Mouse (Mus musculus) limb, embryonic 14.5 days (tissue): ENCODE data around the gene Atrnl1. TPM values are rescaled to one million over a fixed set of nuclear protein-coding genes. Genes with fewer than 3 reads are reported as not detected.

Experiments
- ATAC-seq: fragments of 200-750 bp; cut with Nextera tagmentation; 2 replicates; pipeline ENCODE4 v1.8.0; 2017; ENCODE audit warnings: low read depth, moderate number of reproducible peaks, moderate TSS enrichment; ENCODE audit not compliant: low FRiP score
- DNase-seq: peaks from one replicate; pipeline ENCODE4 v3.0.0-alpha.2; 2015; ENCODE audit warnings: low spot score
- H3K27ac ChIP-seq: fragments of 300-500 bp; sonication (generic); replicated peaks from 2 replicates; pipeline ENCODE4 v1.5.1; 2014; ENCODE audit warnings: low read depth, mild to moderate bottlenecking, low read length, moderate library complexity, mixed read lengths
- H3K27me3 ChIP-seq: fragments of 300-500 bp; sonication (generic); 2 replicates; pipeline ENCODE4 v1.6.1; 2014; ENCODE audit warnings: low read length, mixed read lengths; ENCODE audit not compliant: control insufficient read depth, insufficient read depth
- H3K36me3 ChIP-seq: fragments of 300-500 bp; sonication (generic); 2 replicates; pipeline ENCODE4 v1.6.1; 2014; ENCODE audit warnings: mild to moderate bottlenecking, low read length, moderate library complexity, mixed read lengths; ENCODE audit not compliant: control insufficient read depth, insufficient read depth
- H3K4me1 ChIP-seq: fragments of 300-500 bp; sonication (generic); 2 replicates; pipeline ENCODE4 v1.6.1; 2014; ENCODE audit warnings: antibody characterized with exemption, low read length, mixed read lengths; ENCODE audit not compliant: control insufficient read depth, insufficient read depth
- H3K4me2 ChIP-seq: fragments of 300-500 bp; sonication (generic); replicated peaks from 2 replicates; pipeline ENCODE4 v1.6.1; 2014; ENCODE audit warnings: low read depth, mild to moderate bottlenecking, low read length, moderate library complexity; ENCODE audit not compliant: severe bottlenecking
- H3K4me3 ChIP-seq: fragments of 300-500 bp; sonication (generic); replicated peaks from 2 replicates; pipeline ENCODE4 v1.5.1; 2014; ENCODE audit warnings: low read length
- H3K9ac ChIP-seq: fragments of 300-500 bp; sonication (generic); 2 replicates; pipeline ENCODE4 v1.6.1; 2014; ENCODE audit warnings: mild to moderate bottlenecking, low read depth, low read length, moderate library complexity; ENCODE audit not compliant: severe bottlenecking
- H3K9me3 ChIP-seq: fragments of 300-500 bp; sonication (generic); 2 replicates; pipeline ENCODE4 v1.6.1; 2016; ENCODE audit warnings: low read length; ENCODE audit not compliant: control insufficient read depth
- POLR2A ChIP-seq: fragments of 200-500 bp; IDR thresholded peaks from 2 replicates; pipeline ENCODE4 v1.8.0; 2012; ENCODE audit warnings: inconsistent platforms, mild to moderate bottlenecking, moderate library complexity, borderline replicate concordance; ENCODE audit not compliant: insufficient read depth, insufficient read length; ENCODE audit errors: extremely low read depth
- WGBS: fragments of 180-500 bp; shearing (Covaris S2); extraction: QIAGEN DNeasy Blood & Tissue Kit; methylation state at CpG from one replicate; pipeline ENCODE4 v1.1.7; 2014; 5-methylcytosine and 5-hydroxymethylcytosine counted together
- polyA plus RNA-seq, 2 experiments: library from polyadenylated mRNA; depleted of rRNA in 1 of 2; stranded (reverse) in 1 of 2; unstranded in 1 of 2; fragments of >200 nt; fragmentation: Nextera tagmentation in 1 of 2; extraction: Ambion mirVana in 1 of 2; gene quantifications; 2 replicates each; pipeline versions ENCODE4 v1.2.1 to v1.2.3; 2012 to 2014

Atrnl1 gene
- polyA plus RNA-seq, 2 experiments, result 7.7 to 19.9 TPM

- 88% methylated on average over 6 of the region's 6 CpGs for WGBS
- TF ChIP-seq POLR2A, result no peak
- Histone ChIP-seq H3K4me3 (no peak overlapping the region), H3K9me3 (no peaks in the 10 kb centered on the region), H3K27ac (no peak overlapping the region), H3K4me1 (no peaks in the 10 kb centered on the region), H3K27me3 (no peaks in the 10 kb centered on the region), H3K9ac (no peak overlapping the region), H3K36me3 (no peaks in the 10 kb centered on the region), H3K4me2 (no peak overlapping the region)
- DNase-seq, result no peak
- no peak for ATAC-seq
Observed at GRCm38 (mm10) chr19:57963874-57964273, 353.0 kb downstream of the Atrnl1 start.

DNA sequence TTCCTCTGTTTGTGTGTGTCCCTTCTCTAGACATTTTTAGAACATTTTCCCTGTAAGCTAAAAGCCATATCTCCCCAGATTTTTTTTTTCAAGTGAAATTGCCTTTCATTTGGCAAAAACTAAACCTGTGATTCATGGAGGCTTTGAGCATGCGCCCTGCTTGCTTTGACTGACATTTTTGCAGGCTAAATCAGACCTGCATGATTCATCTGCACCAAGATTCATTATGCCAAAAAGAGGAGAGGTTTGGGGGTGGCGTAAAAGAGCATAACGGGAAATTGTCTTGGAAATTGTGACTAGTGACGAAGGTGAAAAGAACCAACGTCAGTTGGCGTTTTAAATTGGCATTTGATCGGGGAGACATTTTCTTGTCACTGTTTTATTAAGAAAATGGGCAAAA lies 358.9 kb downstream of the Atrnl1 start:
- H3K4me1 ChIP-seq, result no peaks in the 10 kb centered on the region
- H3K9me3 ChIP-seq, result no peaks in the 10 kb centered on the region
- ATAC-seq, result no peak
- WGBS, result 89% methylated on average over 7 of the region's 7 CpGs
- no peak overlapping the region for H3K4me3 ChIP-seq
- H3K27me3 ChIP-seq, result no peaks in the 10 kb centered on the region
- H3K36me3 ChIP-seq, result peaks cover 4% of the 10 kb centered on the region; the same call in 1 of the 2 replicates
- no peak overlapping the region for H3K4me2 ChIP-seq
- no peak for DNase-seq
- no peak overlapping the region for H3K9ac ChIP-seq
- TF ChIP-seq POLR2A, result no peak
- no peak overlapping the region for H3K27ac ChIP-seq

GRCm38 (mm10) chr19:57970342-57970895 lies 359.6 kb downstream of the Atrnl1 start:
- Histone ChIP-seq H3K4me2 (no peak overlapping the region), H3K4me3 (no peak overlapping the region), H3K27ac (no peak overlapping the region), H3K9me3 (no peaks in the 10 kb centered on the region), H3K36me3 (peaks cover 4% of the 10 kb centered on the region; the same call in 1 of the 2 replicates), H3K27me3 (no peaks in the 10 kb centered on the region), H3K9ac (no peak overlapping the region), H3K4me1 (no peaks in the 10 kb centered on the region)
- ATAC-seq (no peak), DNase-seq (no peak)
- no peak for TF ChIP-seq POLR2A
- 83% methylated on average over 13 of the region's 13 CpGs for WGBS

GRCm38 (mm10) chr19:57975201-57975600 lies 364.4 kb downstream of the Atrnl1 start:
- Histone ChIP-seq H3K36me3 (peaks cover 4% of the 10 kb centered on the region; the same call in 1 of the 2 replicates), H3K9ac (no peak overlapping the region), H3K4me3 (no peak overlapping the region), H3K27me3 (no peaks in the 10 kb centered on the region), H3K27ac (no peak overlapping the region), H3K4me2 (no peak overlapping the region), H3K9me3 (no peaks in the 10 kb centered on the region), H3K4me1 (no peaks in the 10 kb centered on the region)
- ATAC-seq, result no peak
- TF ChIP-seq POLR2A, result no peak
- no peak for DNase-seq
- WGBS, result 88% methylated on average over 6 of the region's 6 CpGs

- Histone ChIP-seq H3K9me3 (no peaks in the 10 kb centered on the region), H3K27me3 (no peaks in the 10 kb centered on the region), H3K4me1 (no peaks in the 10 kb centered on the region), H3K9ac (no peak overlapping the region), H3K4me3 (no peak overlapping the region), H3K4me2 (no peak overlapping the region), H3K27ac (no peak overlapping the region), H3K36me3 (no peaks in the 10 kb centered on the region)
- WGBS, result 76% methylated on average over 21 of the region's 21 CpGs
- no peak for DNase-seq
- no peak for ATAC-seq
- no peak for TF ChIP-seq POLR2A
Observed at GRCm38 (mm10) chr19:57985918-57986900, 375.4 kb downstream of the Atrnl1 start.
